ENCODE assay signal across 8 mouse cellular contexts in the genomic region with DNA sequence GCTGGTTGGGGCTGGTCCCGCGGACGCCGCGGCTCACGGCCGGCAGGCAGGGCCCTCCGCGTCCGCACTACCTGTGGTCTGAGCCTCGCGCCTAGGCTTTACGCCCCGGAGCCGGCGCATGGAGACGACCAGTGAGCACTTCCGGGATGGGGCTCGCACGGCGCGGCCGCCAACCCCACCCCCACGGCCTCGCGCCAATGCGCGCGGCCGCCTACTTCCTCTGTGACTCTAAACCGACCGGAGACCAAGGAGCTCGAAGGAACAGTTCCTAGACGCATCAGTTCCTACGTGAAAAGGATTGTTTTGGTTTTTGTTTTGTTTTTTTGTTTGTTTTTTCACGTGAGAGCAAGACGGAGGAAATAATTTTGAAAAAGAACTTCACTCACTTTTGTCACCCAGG. TPM values are rescaled to one million over a fixed set of nuclear protein-coding genes. Genes with fewer than 3 reads are reported as not detected.
DNase-seq lines count a peak whose midpoint lies in the region; ATAC-seq and TF ChIP-seq lines count a peak whose summit lies in the region.

A gene (minus strand): TSS at position 199 of the 400 bp plus-strand sequence.
A gene (plus strand): TSS at position 231 of the 400 bp plus-strand sequence.

- H3K4me2 ChIP-seq in hindbrain, embryonic 13.5 days, result peak within 1 kb of the TSS; percentile 97

- CTCF ChIA-PET in Patski (lab: Charles Lee), result interaction anchor here (1.1 kb wide), 1 partner anchor 12 kb away, joined by 3 read pairs; no protein-coding TSS in a partner anchor

- WGBS in hindbrain, embryonic 13.5 days, result under 1% methylated on average over 37 of the region's 37 CpGs

- POLR2A ChIA-PET in Patski (lab: Charles Lee), result interaction anchor here (0.7 to 1.2 kb wide), 3 partner anchors 20 to 83 kb away, joined by 3 read pairs; a partner anchor contains a TSS

- peak within 1 kb of the TSS; percentile 90 for H3K27ac ChIP-seq in hindbrain, embryonic 13.5 days

- ATAC-seq in Patski, result peak; percentile 86
- ATAC-seq in hindbrain, embryonic 13.5 days (ENCODE audit: low FRiP score), result peak; percentile 96

- peaks cover 29% of the 10 kb centered on the region for H3K36me3 ChIP-seq in hindbrain, embryonic 13.5 days

- peaks cover 35% of the 10 kb centered on the region for H3K4me1 ChIP-seq in hindbrain, embryonic 13.5 days (replicated peaks)

- no peaks in the 10 kb centered on the region for H3K9me3 ChIP-seq in hindbrain, embryonic 13.5 days

- H3K9ac ChIP-seq in hindbrain, embryonic 13.5 days, result peak within 1 kb of the TSS; percentile 87

- no peak for TF ChIP-seq CTCF in Patski (IDR thresholded peaks at IDR 0.05)

- H3K27me3 ChIP-seq in Patski, result no peaks in the 10 kb centered on the region
- H3K27me3 ChIP-seq in hindbrain, embryonic 13.5 days, result no peaks in the 10 kb centered on the region

- peak; percentile 61 for DNase-seq in Patski (ENCODE audit: low read depth, low spot score)
- DNase-seq in cerebellum, postnatal 14 days, result peak; percentile 93 to 95
- peak; percentile 78 to 88 for DNase-seq in frontal cortex, postnatal 14 days (ENCODE audit: low spot score in 2 of 2)
- peak; percentile 78 to 86 for DNase-seq in layer of hippocampus, postnatal 25 days (ENCODE audit: extremely low spot score in 1 of 2, low spot score in 1 of 2)
- DNase-seq in lung, postnatal 25 days (ENCODE audit: low spot score), result peak; percentile 89
- peak; percentile 92 for DNase-seq in retina, embryonic 14.5 days (ENCODE audit: low spot score)
- peak; percentile 90 for DNase-seq in thymus, postnatal 4 days

- in situ Hi-C loops in Patski (cut with MboI; ENCODE audit: low pct_unique_long_range_greater_than_20kb), result no loop called here

- H3K4me3 ChIP-seq in hindbrain, embryonic 13.5 days, result peak within 1 kb of the TSS; percentile 94

RNA-seq across cellular contexts. Expression of the first gene that starts in this region (rescaled TPM):
- polyA plus RNA-seq in Patski (2021), result 67.5 TPM
- 74.0 and 81.0 TPM in 2 replicates for polyA plus RNA-seq in hindbrain, embryonic 13.5 days (2015; fragmentation: Nextera tagmentation; extraction: Ambion mirVana)
- 10 to 100 TPM; 26.2 to 33.3 TPM for total RNA-seq in layer of hippocampus, postnatal 25 days (2021)

RNA-seq across cellular contexts. Expression of the second gene that starts in this region (rescaled TPM):
- 173 TPM for polyA plus RNA-seq in Patski (2021)
- 195 and 198 TPM in 2 replicates for polyA plus RNA-seq in hindbrain, embryonic 13.5 days (2015; fragmentation: Nextera tagmentation; extraction: Ambion mirVana)
- 100 to 1,000 TPM; 112 to 126 TPM for total RNA-seq in layer of hippocampus, postnatal 25 days (2021)

Comparison
In these comparisons a context has a peak if more than half of its experiments do, and no peak if none do; other contexts are left out.
1. Peak in every context shown above with its lines: DNase-seq, ATAC-seq, H3K4me3 ChIP-seq and H3K27ac ChIP-seq.